Mouse (Mus musculus) activated CD4-positive, CD25-positive, alpha-beta regulatory T cell, adult 4 months (primary cell): Measurements from ENCODE around the gene Sema5b. TPM values are rescaled to one million over a fixed set of nuclear protein-coding genes. Genes with fewer than 3 reads are reported as not detected.
"Not testable (repeated sequence)": the region's sequence is repeated elsewhere in the genome, so short reads cannot be mapped to it uniquely, and the experiment has no call there.

Source experiments
- ATAC-seq: one replicate; pipeline ENCODE4 v1.8.0; 2017
- polyA plus RNA-seq, 2 experiments: library from polyadenylated mRNA; unstranded; fragments of 100-300 nt; shearing (Covaris generic); gene quantifications; one replicate each; pipeline ENCODE4 v1.2.1; 2017

Sema5b gene
- polyA plus RNA-seq, 2 experiments from 2014 or later = not detected

GRCm38 (mm10) chr16:35555596-35556482 is 14.9 kb downstream of the Sema5b start:
- ATAC-seq = no peak

GRCm38 (mm10) chr16:35557038-35557437 is 16.1 kb downstream of the Sema5b start:
- no peak for ATAC-seq

GRCm38 (mm10) chr16:35561541-35561940 is 20.6 kb downstream of the Sema5b start:
- ATAC-seq = no peak

- no peak for ATAC-seq
Observed at GRCm38 (mm10) chr16:35564246-35564905, 23.4 kb downstream of the Sema5b start.

GRCm38 (mm10) chr16:35565601-35566000 is 24.7 kb downstream of the Sema5b start:
- not testable (repeated sequence) for ATAC-seq

- no peak for ATAC-seq
Observed at GRCm38 (mm10) chr16:35568225-35568880, 27.4 kb downstream of the Sema5b start.

- no peak for ATAC-seq
Observed at GRCm38 (mm10) chr16:35569347-35569746, 28.4 kb downstream of the Sema5b start.

GRCm38 (mm10) chr16:35569758-35570157 is 28.8 kb downstream of the Sema5b start:
- ATAC-seq = no peak

GRCm38 (mm10) chr16:35570627-35571026 is 29.7 kb downstream of the Sema5b start:
- no peak for ATAC-seq

GRCm38 (mm10) chr16:35573586-35573985 is 32.6 kb downstream of the Sema5b start:
- ATAC-seq = no peak

- no peak for ATAC-seq
Observed at GRCm38 (mm10) chr16:35577181-35577941, 36.4 kb downstream of the Sema5b start.

GRCm38 (mm10) chr16:35581299-35581698 is 40.4 kb downstream of the Sema5b start:
- no peak for ATAC-seq

GRCm38 (mm10) chr16:35583551-35584080 is 42.7 kb downstream of the Sema5b start:
- ATAC-seq = no peak

- ATAC-seq = no peak
Observed at GRCm38 (mm10) chr16:35585126-35585694, 44.3 kb downstream of the Sema5b start.

GRCm38 (mm10) chr16:35587046-35587779 is 46.3 kb downstream of the Sema5b start:
- ATAC-seq = no peak

GRCm38 (mm10) chr16:35587866-35588465 is 47.0 kb downstream of the Sema5b start:
- no peak for ATAC-seq

GRCm38 (mm10) chr16:35588731-35589151 is 47.8 kb downstream of the Sema5b start:
- no peak for ATAC-seq

- no peak for ATAC-seq
Observed at GRCm38 (mm10) chr16:35591756-35592155, 50.8 kb downstream of the Sema5b start.

- no peak for ATAC-seq
Observed at GRCm38 (mm10) chr16:35592274-35593065, 51.5 kb downstream of the Sema5b start.

GRCm38 (mm10) chr16:35593474-35593873 is 52.5 kb downstream of the Sema5b start:
- no peak for ATAC-seq
